Mouse (Mus musculus) embryonic facial prominence, embryonic 15.5 days (tissue): ENCODE measurements around the gene Spns1. TPM values are rescaled to one million over a fixed set of nuclear protein-coding genes. Genes with fewer than 3 reads are reported as not detected.

Experiments
- ATAC-seq: fragments of 200-750 bp; cut with Nextera tagmentation; 2 replicates; pipeline ENCODE4 v1.8.0; 2017; ENCODE audit warnings: low read depth, moderate TSS enrichment; ENCODE audit not compliant: insufficient number of reproducible peaks, low FRiP score, low TSS enrichment
- H3K27ac ChIP-seq: fragments of 300-500 bp; sonication (generic); replicated peaks from 2 replicates; pipeline ENCODE4 v1.5.1; 2015; ENCODE audit warnings: mild to moderate bottlenecking, inconsistent platforms
- H3K27me3 ChIP-seq: fragments of 300-500 bp; sonication (generic); 2 replicates; pipeline ENCODE4 v1.6.1; 2015; ENCODE audit warnings: inconsistent platforms
- H3K36me3 ChIP-seq: fragments of 300-500 bp; sonication (generic); 2 replicates; pipeline ENCODE4 v1.6.1; 2015; ENCODE audit warnings: mild to moderate bottlenecking, inconsistent platforms
- H3K4me1 ChIP-seq: fragments of 300-500 bp; sonication (generic); 2 replicates; pipeline ENCODE4 v1.6.1; 2015; ENCODE audit warnings: inconsistent platforms
- H3K4me2 ChIP-seq: fragments of 300-500 bp; sonication (generic); replicated peaks from 2 replicates; pipeline ENCODE4 v1.6.1; 2015; ENCODE audit warnings: mild to moderate bottlenecking, inconsistent platforms
- H3K4me3 ChIP-seq: fragments of 300-500 bp; sonication (generic); replicated peaks from 2 replicates; pipeline ENCODE4 v1.5.1; 2015; ENCODE audit warnings: mild to moderate bottlenecking, inconsistent platforms
- H3K9ac ChIP-seq: fragments of 300-500 bp; sonication (generic); 2 replicates; pipeline ENCODE4 v1.6.1; 2015; ENCODE audit warnings: inconsistent platforms
- H3K9me3 ChIP-seq: fragments of 300-500 bp; sonication (generic); replicated peaks from 2 replicates; pipeline ENCODE4 v1.6.1; 2016; ENCODE audit warnings: inconsistent platforms
- WGBS: fragments of 180-500 bp; shearing (Covaris S2); methylation state at CpG from one replicate; pipeline ENCODE4 v1.1.7; 2015; 5-methylcytosine and 5-hydroxymethylcytosine counted together
- polyA plus RNA-seq: library from polyadenylated mRNA; unstranded; fragments of >200 nt; fragmentation: Nextera tagmentation; extraction: Ambion mirVana; gene quantifications from 2 replicates; pipeline ENCODE4 v1.2.1, GENCODE M21; 2015

Spns1 gene
- polyA plus RNA-seq, 1 experiment from 2014 or later = 62.0 TPM

DNA sequence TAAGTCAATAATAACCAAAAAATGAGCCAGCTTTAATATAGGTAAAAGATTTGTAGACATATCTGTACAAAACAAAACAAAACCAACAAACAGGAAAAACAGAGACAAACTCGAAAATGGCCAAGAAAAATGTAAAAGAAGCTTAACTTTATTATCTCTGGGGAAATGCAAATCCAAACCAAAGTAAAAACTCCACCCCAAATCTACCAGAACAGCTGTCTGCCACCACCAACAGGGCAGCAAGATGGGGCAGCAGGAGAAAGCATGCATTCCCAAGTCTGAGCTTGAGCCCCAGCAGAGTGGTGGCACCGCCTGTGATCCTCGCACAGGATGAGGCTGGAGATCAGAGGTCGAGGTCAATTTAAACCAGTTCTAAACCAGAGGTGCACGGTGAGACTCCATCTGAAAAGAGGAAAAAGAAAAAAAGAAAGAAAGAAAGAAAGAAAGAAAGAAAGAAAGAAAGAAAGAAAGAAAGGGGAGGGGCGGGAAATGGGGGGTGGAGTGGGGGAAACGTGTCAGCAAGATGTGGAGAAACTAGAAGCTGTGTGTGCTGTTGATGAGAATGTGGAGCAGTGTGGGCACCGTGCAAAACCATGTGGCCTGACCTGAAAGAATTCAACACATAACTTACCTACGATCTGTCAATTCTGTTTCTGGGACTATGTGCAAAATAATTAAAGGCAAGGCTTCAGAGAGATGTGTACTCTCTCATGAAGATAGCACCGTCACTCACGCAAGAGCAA, 23.8 kb downstream of the Spns1 start:
- ATAC-seq = no peak
- no peak overlapping the region for H3K4me3 ChIP-seq
- no peak overlapping the region for H3K27ac ChIP-seq
- no peaks in the 10 kb centered on the region for H3K4me1 ChIP-seq
- no peaks in the 10 kb centered on the region for H3K27me3 ChIP-seq
- 55% methylated on average over 11 of the region's 11 CpGs for WGBS
- no peaks in the 10 kb centered on the region for H3K36me3 ChIP-seq
- no peak overlapping the region for H3K4me2 ChIP-seq
- no peak overlapping the region for H3K9ac ChIP-seq
- no peaks in the 10 kb centered on the region for H3K9me3 ChIP-seq

DNA sequence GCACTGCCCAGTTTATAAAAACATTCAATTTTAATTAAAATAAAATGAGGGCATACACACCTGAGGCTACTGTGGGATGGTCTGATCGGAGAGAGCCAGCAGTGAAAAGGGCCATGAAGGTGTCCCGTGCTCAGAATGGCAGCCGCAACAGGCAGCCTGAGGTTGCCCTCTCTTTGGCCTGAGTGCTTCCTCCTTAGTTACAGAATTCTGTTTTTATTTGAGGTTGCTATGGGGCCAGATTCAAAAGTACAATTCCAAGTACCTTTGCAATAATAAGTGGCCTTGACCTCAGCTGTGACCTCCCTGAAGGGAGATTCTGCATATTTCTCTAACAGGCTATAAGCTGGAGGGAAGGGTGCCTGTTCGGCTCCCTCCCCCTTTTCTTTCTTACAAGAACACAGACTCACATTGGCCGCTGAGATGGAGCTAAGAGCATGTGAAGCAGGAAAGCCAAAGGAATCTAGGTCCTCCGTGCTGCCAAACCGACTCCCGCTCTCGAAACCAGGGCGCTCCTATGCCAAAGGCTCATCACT, 25.8 kb downstream of the Spns1 start:
- Histone ChIP-seq H3K27ac (no peak overlapping the region), H3K4me1 (no peaks in the 10 kb centered on the region), H3K4me2 (no peak overlapping the region), H3K4me3 (no peak overlapping the region), H3K9me3 (no peaks in the 10 kb centered on the region), H3K36me3 (no peaks in the 10 kb centered on the region), H3K27me3 (no peaks in the 10 kb centered on the region), H3K9ac (no peak overlapping the region)
- 56% methylated on average over 10 of the region's 10 CpGs for WGBS
- ATAC-seq = no peak

DNA sequence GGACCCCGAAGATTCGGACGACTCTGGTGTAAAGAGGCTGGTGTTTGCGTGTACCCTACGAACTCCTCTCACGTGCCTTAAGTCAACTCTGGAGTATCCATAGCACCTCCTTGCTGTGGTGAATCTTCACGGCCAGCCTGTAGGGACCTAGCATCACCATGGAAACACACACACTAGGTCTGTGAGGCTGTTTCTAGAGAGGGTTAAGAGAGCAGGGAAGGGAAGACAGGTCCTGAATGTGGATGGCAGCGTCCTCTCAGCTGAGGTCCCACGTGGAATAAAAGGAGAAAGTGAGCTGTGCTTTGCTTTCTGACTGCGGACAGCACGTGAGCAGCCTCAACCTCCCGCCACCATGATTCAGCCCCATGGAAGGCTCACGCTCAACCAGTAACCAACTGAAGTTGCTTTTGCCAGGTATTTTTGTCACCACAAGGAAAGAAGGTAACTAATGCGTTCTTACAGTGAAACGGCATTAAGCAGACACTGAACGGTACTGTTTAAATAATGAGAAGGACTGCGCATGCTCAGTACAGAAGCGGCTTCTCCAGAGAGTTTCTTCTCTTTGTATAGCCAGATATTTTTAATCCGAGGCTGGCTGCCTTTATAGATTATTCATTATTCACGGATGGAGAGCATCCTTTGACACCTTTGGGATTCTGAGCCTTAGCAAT, 26.4 kb downstream of the Spns1 start:
- Histone ChIP-seq H3K4me2 (no peak overlapping the region; the same call in 1 of the 2 replicates), H3K9me3 (no peaks in the 10 kb centered on the region), H3K4me1 (no peaks in the 10 kb centered on the region), H3K4me3 (no peak overlapping the region), H3K27ac (no peak overlapping the region), H3K27me3 (no peaks in the 10 kb centered on the region), H3K36me3 (no peaks in the 10 kb centered on the region), H3K9ac (no peak overlapping the region)
- WGBS = 67% methylated on average over 20 of the region's 20 CpGs
- no peak for ATAC-seq

DNA sequence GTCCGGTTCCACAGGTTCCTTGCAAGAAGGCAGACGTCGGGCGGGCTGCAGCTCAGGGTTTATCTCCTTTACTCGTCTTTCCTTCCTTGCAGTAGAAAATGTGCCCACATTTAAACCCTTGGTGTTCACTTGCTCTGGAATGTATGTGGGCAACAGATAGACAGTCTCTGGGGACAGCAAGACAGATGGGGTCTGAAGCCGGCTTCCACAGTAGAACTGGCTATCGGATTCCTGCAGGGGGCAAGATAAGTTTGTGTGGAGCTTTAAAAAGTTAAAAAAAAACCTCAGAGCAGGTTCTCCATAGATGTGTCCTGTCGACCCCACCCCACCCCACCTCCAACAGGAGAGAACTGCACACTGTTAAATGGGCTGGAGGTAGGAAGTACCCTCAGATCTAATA, 29.0 kb downstream of the Spns1 start:
- Histone ChIP-seq H3K27ac (0 out of 2 replicates have a peak overlapping the region, but pooled peaks have one; percentile 22), H3K9me3 (no peaks in the 10 kb centered on the region), H3K27me3 (no peaks in the 10 kb centered on the region), H3K4me1 (peaks cover 3% of the 10 kb centered on the region; the same call in 1 of the 2 replicates), H3K9ac (no peak overlapping the region), H3K4me3 (no peak overlapping the region), H3K36me3 (no peaks in the 10 kb centered on the region), H3K4me2 (no peak overlapping the region)
- WGBS = 61% methylated on average over 8 of the region's 8 CpGs
- ATAC-seq = no peak

- H3K27ac ChIP-seq = no peak overlapping the region
- no peaks in the 10 kb centered on the region for H3K27me3 ChIP-seq
- no peaks in the 10 kb centered on the region for H3K36me3 ChIP-seq
- no peaks in the 10 kb centered on the region for H3K9me3 ChIP-seq
- WGBS = 68% methylated on average over 1 of the region's 1 CpGs
- ATAC-seq = no peak
- no peak overlapping the region for H3K4me2 ChIP-seq
- H3K4me1 ChIP-seq = peaks cover 3% of the 10 kb centered on the region; the same call in 1 of the 2 replicates
- H3K9ac ChIP-seq = no peak overlapping the region
- no peak overlapping the region for H3K4me3 ChIP-seq
Observed at GRCm38 (mm10) chr7:126347098-126347497, 30.2 kb downstream of the Spns1 start.

- Histone ChIP-seq H3K27ac (no peak overlapping the region), H3K4me3 (no peak overlapping the region), H3K9me3 (no peaks in the 10 kb centered on the region), H3K4me2 (no peak overlapping the region), H3K36me3 (no peaks in the 10 kb centered on the region), H3K4me1 (peaks cover 3% of the 10 kb centered on the region; the same call in 1 of the 2 replicates), H3K9ac (no peak overlapping the region), H3K27me3 (no peaks in the 10 kb centered on the region)
- 53% methylated on average over 3 of the region's 3 CpGs for WGBS
- ATAC-seq = no peak
Observed at GRCm38 (mm10) chr7:126345969-126346368, 31.3 kb downstream of the Spns1 start.

- Histone ChIP-seq H3K4me1 (peaks cover 3% of the 10 kb centered on the region; the same call in 1 of the 2 replicates), H3K36me3 (no peaks in the 10 kb centered on the region), H3K27ac (no peak overlapping the region), H3K9ac (no peak overlapping the region), H3K4me3 (no peak overlapping the region), H3K9me3 (no peaks in the 10 kb centered on the region), H3K27me3 (no peaks in the 10 kb centered on the region), H3K4me2 (no peak overlapping the region)
- 57% methylated on average over 3 of the region's 3 CpGs for WGBS
- ATAC-seq = no peak
Observed at GRCm38 (mm10) chr7:126345557-126345956, 31.7 kb downstream of the Spns1 start.

GRCm38 (mm10) chr7:126340896-126341295, 36.4 kb downstream of the Spns1 start:
- Histone ChIP-seq H3K4me3 (no peak overlapping the region), H3K27me3 (no peaks in the 10 kb centered on the region; the same call in 1 of the 2 replicates), H3K4me1 (peaks cover 3% of the 10 kb centered on the region; the same call in 1 of the 2 replicates), H3K4me2 (no peak overlapping the region), H3K27ac (no peak overlapping the region), H3K36me3 (no peaks in the 10 kb centered on the region), H3K9me3 (no peaks in the 10 kb centered on the region), H3K9ac (no peak overlapping the region)
- no peak for ATAC-seq
- WGBS = 36% methylated on average over 6 of the region's 6 CpGs

DNA sequence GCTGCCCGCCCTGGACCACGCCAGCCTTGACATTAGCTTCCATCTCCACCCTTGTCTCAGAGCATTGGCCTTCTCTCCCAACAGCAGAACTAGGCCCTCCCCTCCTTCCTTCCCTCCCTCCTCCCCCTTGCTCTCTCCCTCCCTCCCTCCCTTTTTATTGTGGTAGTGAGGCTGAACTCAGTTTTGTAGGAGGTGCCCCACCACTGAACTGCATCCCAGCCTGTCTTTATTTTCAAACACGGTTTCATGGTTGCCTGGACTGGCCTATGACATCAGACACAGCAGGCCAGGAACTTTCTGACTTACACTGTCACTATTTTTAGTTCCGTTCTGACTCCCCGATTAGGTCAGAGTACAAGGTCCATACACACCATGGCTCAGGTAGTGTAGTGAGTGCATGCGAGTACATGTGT, 37.0 kb downstream of the Spns1 start:
- Histone ChIP-seq H3K9ac (no peak overlapping the region), H3K36me3 (no peaks in the 10 kb centered on the region)

GRCm38 (mm10) chr7:126339521-126339971, 37.7 kb downstream of the Spns1 start:
- Histone ChIP-seq H3K27me3 (no peaks in the 10 kb centered on the region; the same call in 1 of the 2 replicates), H3K27ac (no peak overlapping the region), H3K4me3 (no peak overlapping the region), H3K4me1 (no peaks in the 10 kb centered on the region), H3K9ac (no peak overlapping the region), H3K4me2 (no peak overlapping the region), H3K36me3 (no peaks in the 10 kb centered on the region), H3K9me3 (no peaks in the 10 kb centered on the region)
- 65% methylated on average over 8 of the region's 8 CpGs for WGBS
- no peak for ATAC-seq

More for the DNA sequence above, 37.0 kb downstream of the Spns1 start:
- no peaks in the 10 kb centered on the region for H3K9me3 ChIP-seq
- no peak for ATAC-seq
- no peak overlapping the region for H3K27ac ChIP-seq
- no peak overlapping the region for H3K4me2 ChIP-seq
- 67% methylated on average over 6 of the region's 6 CpGs for WGBS
- no peak overlapping the region for H3K4me3 ChIP-seq
- no peaks in the 10 kb centered on the region; the same call in 1 of the 2 replicates for H3K27me3 ChIP-seq
- H3K4me1 ChIP-seq = peaks cover 3% of the 10 kb centered on the region; the same call in 1 of the 2 replicates

- Histone ChIP-seq H3K27ac (no peak overlapping the region), H3K9me3 (no peaks in the 10 kb centered on the region), H3K4me1 (no peaks in the 10 kb centered on the region), H3K4me3 (no peak overlapping the region), H3K27me3 (no peaks in the 10 kb centered on the region; the same call in 1 of the 2 replicates), H3K36me3 (no peaks in the 10 kb centered on the region), H3K4me2 (no peak overlapping the region), H3K9ac (no peak overlapping the region)
- WGBS = 82% methylated on average over 8 of the region's 8 CpGs
- no peak for ATAC-seq
Observed at GRCm38 (mm10) chr7:126338906-126339305, 38.3 kb downstream of the Spns1 start.
